Mouse (Mus musculus): ENCODE results near the gene Tnfsf9. TPM values are rescaled to one million over a fixed set of nuclear protein-coding genes. Genes with fewer than 3 reads are reported as not detected.

The Tnfsf9 gene
- total and polyA plus RNA-seq, 2 experiments from 2014 or later, result 4.7 to 8.1 TPM

GRCm38 (mm10) chr17:57143704-57144103, 38.6 kb downstream of the Tnfsf9 start:
- Histone ChIP-seq H3K4me3 (ENCODE audit: low read length) (no peak overlapping the region), H3K4me1 (ENCODE audit: insufficient read depth, low read length) (no peaks in the 10 kb centered on the region), H3K27ac (no peak overlapping the region), H3K36me3 (ENCODE audit: insufficient read depth, low read length) (no peaks in the 10 kb centered on the region), H3K9me3 (ENCODE audit: low read length) (no peaks in the 10 kb centered on the region), H3K9ac (replicated peaks; ENCODE audit: low read length) (no peak overlapping the region), H3K4me2 (ENCODE audit: low read depth, low read length) (no peak overlapping the region), H3K27me3 (ENCODE audit: insufficient read depth, low read length) (peaks cover 6% of the 10 kb centered on the region; the same call in 1 of the 2 replicates)
- DNase-seq (ENCODE audit: low spot score) (no peak), ATAC-seq (no peak)
- WGBS, result 88% methylated on average over 3 of the region's 3 CpGs
- no peak for TF ChIP-seq CTCF (IDR thresholded peaks at IDR 0.05; ENCODE audit: low read depth)

DNA sequence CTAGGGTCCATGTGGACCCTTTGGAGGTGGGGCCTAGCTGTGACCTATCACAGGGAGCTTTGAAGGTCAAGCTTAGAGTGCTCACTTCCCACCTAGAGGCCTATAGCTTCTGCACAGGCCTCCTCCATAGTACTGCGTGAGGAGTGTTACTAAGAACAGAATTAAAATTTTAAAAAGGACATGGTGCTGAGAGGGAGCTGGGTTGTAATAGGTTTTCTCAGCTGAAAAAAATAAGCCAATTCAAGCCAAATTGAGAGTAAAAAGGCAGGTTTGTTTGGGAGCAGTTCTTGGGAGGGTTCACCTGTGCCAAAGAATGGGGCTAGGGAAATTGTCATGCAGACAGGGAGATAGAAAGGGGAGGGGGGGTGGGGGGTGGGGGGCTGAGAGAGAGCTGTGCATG, 40.0 kb downstream of the Tnfsf9 start:
- H3K4me1 ChIP-seq (ENCODE audit: insufficient read depth, low read length), result no peaks in the 10 kb centered on the region
- 66% methylated on average over 1 of the region's 1 CpGs for WGBS
- peaks cover 6% of the 10 kb centered on the region; the same call in 1 of the 2 replicates for H3K27me3 ChIP-seq (ENCODE audit: insufficient read depth, low read length)
- DNase-seq (ENCODE audit: low spot score) (no peak), ATAC-seq (0 out of 2 replicates have a peak, but pooled peaks have one; percentile 24)
- TF ChIP-seq CTCF (IDR thresholded peaks at IDR 0.05; ENCODE audit: low read depth), result no peak
- no peak overlapping the region for H3K9ac ChIP-seq (replicated peaks; ENCODE audit: low read length)
- no peak overlapping the region for H3K4me3 ChIP-seq (ENCODE audit: low read length)
- H3K9me3 ChIP-seq (ENCODE audit: low read length), result no peaks in the 10 kb centered on the region
- H3K36me3 ChIP-seq (ENCODE audit: insufficient read depth, low read length), result no peaks in the 10 kb centered on the region
- no peak overlapping the region for H3K27ac ChIP-seq
- H3K4me2 ChIP-seq (ENCODE audit: low read depth, low read length), result no peak overlapping the region

DNA sequence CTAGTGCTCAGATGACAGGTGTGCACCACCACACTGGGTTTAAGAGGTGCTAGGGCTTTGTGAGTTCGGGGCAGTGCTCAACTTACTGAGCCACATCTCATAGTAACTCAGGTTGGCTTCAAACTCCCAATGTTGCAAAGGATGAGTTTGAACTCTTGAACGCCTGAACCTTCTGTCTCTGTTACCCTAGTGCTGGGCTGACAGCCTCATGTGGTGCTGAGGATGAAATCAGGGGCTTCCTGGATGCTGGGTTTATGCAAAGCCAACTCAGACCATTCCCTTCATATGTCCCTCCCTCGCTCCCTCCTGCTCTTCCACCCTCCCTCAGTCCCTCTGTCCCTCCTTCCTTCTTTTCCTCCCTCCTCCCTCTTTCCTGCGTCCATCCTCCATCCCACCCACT, 43.2 kb downstream of the Tnfsf9 start:
- Histone ChIP-seq H3K36me3 (ENCODE audit: insufficient read depth, low read length) (no peaks in the 10 kb centered on the region), H3K27me3 (ENCODE audit: insufficient read depth, low read length) (peaks cover 6% of the 10 kb centered on the region; the same call in 1 of the 2 replicates), H3K4me1 (ENCODE audit: insufficient read depth, low read length) (no peaks in the 10 kb centered on the region), H3K27ac (no peak overlapping the region), H3K4me2 (ENCODE audit: low read depth, low read length) (peak overlapping the region; percentile 61; the same call in 1 of the 2 replicates), H3K9me3 (ENCODE audit: low read length) (no peaks in the 10 kb centered on the region), H3K4me3 (ENCODE audit: low read length) (no peak overlapping the region), H3K9ac (replicated peaks; ENCODE audit: low read length) (no peak overlapping the region)
- no peak for TF ChIP-seq CTCF (IDR thresholded peaks at IDR 0.05; ENCODE audit: low read depth)
- WGBS, result 69% methylated on average over 4 of the region's 4 CpGs
- ATAC-seq (no peak), DNase-seq (ENCODE audit: low spot score) (no peak)

GRCm38 (mm10) chr17:57148994-57149803, 44.1 kb downstream of the Tnfsf9 start, which contains the start of gene Cd70:
Gene Cd70 (minus strand): TSS chr17:57149777.
- ATAC-seq, result peak; percentile 57; the same call in 1 of the 2 replicates
- no peak for TF ChIP-seq CTCF (IDR thresholded peaks at IDR 0.05; ENCODE audit: low read depth)
- Histone ChIP-seq H3K9me3 (ENCODE audit: low read length) (no peaks in the 10 kb centered on the region), H3K4me2 (ENCODE audit: low read depth, low read length) (peak within 1 kb of the TSS; percentile 61), H3K27ac (peak within 1 kb of the TSS; percentile 2; the same call in 1 of the 2 replicates), H3K4me3 (ENCODE audit: low read length) (peak within 1 kb of the TSS; percentile 33), H3K9ac (replicated peaks; ENCODE audit: low read length) (peak within 1 kb of the TSS; percentile 42), H3K27me3 (ENCODE audit: insufficient read depth, low read length) (peaks cover 6% of the 10 kb centered on the region; the same call in 1 of the 2 replicates), H3K36me3 (ENCODE audit: insufficient read depth, low read length) (no peaks in the 10 kb centered on the region), H3K4me1 (ENCODE audit: insufficient read depth, low read length) (no peaks in the 10 kb centered on the region)
- DNase-seq (ENCODE audit: low spot score), result peak; percentile 11
- WGBS, result 3% methylated on average over 39 of the region's 39 CpGs

DNA sequence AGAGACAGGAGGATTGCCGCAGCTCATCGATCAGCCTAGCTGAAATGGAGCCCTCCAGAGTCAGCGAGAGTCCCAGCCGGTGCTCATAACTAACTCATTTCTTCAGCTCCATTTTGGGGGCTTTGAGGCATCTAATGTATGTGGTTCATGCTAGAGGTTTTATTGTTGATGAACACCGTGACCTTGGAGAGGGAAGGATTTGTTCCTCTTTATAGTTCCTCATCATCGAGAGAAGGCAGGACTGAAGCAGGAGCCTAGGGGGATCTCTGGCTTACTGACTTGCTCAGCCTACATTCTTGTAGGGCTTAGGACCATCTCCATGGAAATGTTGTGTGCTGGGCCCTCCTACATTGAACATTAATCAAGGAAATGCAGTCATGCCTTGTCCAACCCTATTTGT, 47.9 kb downstream of the Tnfsf9 start:
- no peak for ATAC-seq
- H3K36me3 ChIP-seq (ENCODE audit: insufficient read depth, low read length), result no peaks in the 10 kb centered on the region
- 57% methylated on average over 6 of the region's 6 CpGs for WGBS
- peaks cover 3% of the 10 kb centered on the region; the same call in 1 of the 2 replicates for H3K27me3 ChIP-seq (ENCODE audit: insufficient read depth, low read length)
- H3K4me2 ChIP-seq (ENCODE audit: low read depth, low read length), result no peak overlapping the region
- H3K4me3 ChIP-seq (ENCODE audit: low read length), result no peak overlapping the region
- H3K27ac ChIP-seq, result no peak overlapping the region
- H3K4me1 ChIP-seq (ENCODE audit: insufficient read depth, low read length), result no peaks in the 10 kb centered on the region
- DNase-seq (ENCODE audit: low spot score), result no peak
- no peaks in the 10 kb centered on the region for H3K9me3 ChIP-seq (ENCODE audit: low read length)
- no peak for TF ChIP-seq CTCF (IDR thresholded peaks at IDR 0.05; ENCODE audit: low read depth)
- H3K9ac ChIP-seq (replicated peaks; ENCODE audit: low read length), result no peak overlapping the region

DNA sequence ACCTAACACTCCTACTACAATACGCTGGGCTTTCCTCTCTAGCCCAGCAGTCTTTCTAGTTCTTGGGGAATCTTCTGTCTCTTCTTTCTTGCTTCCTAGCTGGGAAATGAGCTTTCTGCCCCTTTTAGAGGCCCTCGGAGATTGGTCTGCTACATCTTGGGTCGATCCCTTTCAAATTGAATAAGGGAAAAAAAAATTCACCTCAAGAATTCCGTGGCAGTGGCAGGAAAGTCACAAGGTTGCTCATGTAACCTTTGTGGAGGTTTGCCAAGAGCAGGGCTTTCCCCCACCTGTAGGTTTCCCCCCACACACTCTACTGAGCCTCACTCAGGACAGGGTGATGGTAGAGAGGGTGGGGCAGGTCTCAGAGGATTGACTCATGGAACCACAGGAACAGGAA, 48.7 kb downstream of the Tnfsf9 start:
- Histone ChIP-seq H3K9ac (replicated peaks; ENCODE audit: low read length) (no peak overlapping the region), H3K4me1 (ENCODE audit: insufficient read depth, low read length) (no peaks in the 10 kb centered on the region), H3K27ac (no peak overlapping the region), H3K36me3 (ENCODE audit: insufficient read depth, low read length) (no peaks in the 10 kb centered on the region), H3K4me2 (ENCODE audit: low read depth, low read length) (no peak overlapping the region), H3K27me3 (ENCODE audit: insufficient read depth, low read length) (no peaks in the 10 kb centered on the region), H3K9me3 (ENCODE audit: low read length) (no peaks in the 10 kb centered on the region), H3K4me3 (ENCODE audit: low read length) (no peak overlapping the region)
- TF ChIP-seq CTCF (IDR thresholded peaks at IDR 0.05; ENCODE audit: low read depth), result no peak
- WGBS, result 85% methylated on average over 4 of the region's 4 CpGs
- ATAC-seq (no peak), DNase-seq (ENCODE audit: low spot score) (no peak)

Other genes with a start within 250 kb of the Tnfsf9 start
- gene Acsbg2, start 230.9 kb upstream of the Tnfsf9 start, total RNA-seq (2014; rRNA removed), result not detected in 2 replicates
- not detected in 2 replicates for gene Acsbg2, start 230.9 kb upstream of the Tnfsf9 start, polyA plus RNA-seq (2015; fragmentation: Nextera tagmentation; extraction: Ambion mirVana)
- gene 1700061G19Rik, start 229.8 kb upstream of the Tnfsf9 start, total RNA-seq (2014; rRNA removed), result not detected in 2 replicates
- 0.34 and 0.35 TPM in 2 replicates for gene 1700061G19Rik, start 229.8 kb upstream of the Tnfsf9 start, polyA plus RNA-seq (2015; fragmentation: Nextera tagmentation; extraction: Ambion mirVana)
- 131 and 135 TPM in 2 replicates for gene Mllt1, start 169.9 kb upstream of the Tnfsf9 start, total RNA-seq (2014; rRNA removed)
- 46.7 and 52.0 TPM in 2 replicates for gene Mllt1, start 169.9 kb upstream of the Tnfsf9 start, polyA plus RNA-seq (2015; fragmentation: Nextera tagmentation; extraction: Ambion mirVana)
- not detected in 2 replicates for gene Acer1, start 123.2 kb upstream of the Tnfsf9 start, total RNA-seq (2014; rRNA removed)
- gene Acer1, start 123.2 kb upstream of the Tnfsf9 start, polyA plus RNA-seq (2015; fragmentation: Nextera tagmentation; extraction: Ambion mirVana), result not detected in 2 replicates
- gene Clpp, start 115.0 kb upstream of the Tnfsf9 start, total RNA-seq (2014; rRNA removed), result 137 and 150 TPM in 2 replicates
- 163 TPM in 2 replicates for gene Clpp, start 115.0 kb upstream of the Tnfsf9 start, polyA plus RNA-seq (2015; fragmentation: Nextera tagmentation; extraction: Ambion mirVana)
- gene Alkbh7, start 108.0 kb upstream of the Tnfsf9 start, total RNA-seq (2014; rRNA removed), result 58.0 and 70.3 TPM in 2 replicates
- 66.0 and 70.2 TPM in 2 replicates for gene Alkbh7, start 108.0 kb upstream of the Tnfsf9 start, polyA plus RNA-seq (2015; fragmentation: Nextera tagmentation; extraction: Ambion mirVana)
- gene Pspn, start 105.3 kb upstream of the Tnfsf9 start, total RNA-seq (2014; rRNA removed), result not detected in 2 replicates
- not detected in 2 replicates for gene Pspn, start 105.3 kb upstream of the Tnfsf9 start, polyA plus RNA-seq (2015; fragmentation: Nextera tagmentation; extraction: Ambion mirVana)
- 28.8 and 32.9 TPM in 2 replicates for gene Gtf2f1, start 94.0 kb upstream of the Tnfsf9 start, total RNA-seq (2014; rRNA removed)
- 63.5 and 67.8 TPM in 2 replicates for gene Gtf2f1, start 94.0 kb upstream of the Tnfsf9 start, polyA plus RNA-seq (2015; fragmentation: Nextera tagmentation; extraction: Ambion mirVana)
- not detected in 2 replicates for gene Gm17949, start 93.9 kb upstream of the Tnfsf9 start, total RNA-seq (2014; rRNA removed)
- gene Gm17949, start 93.9 kb upstream of the Tnfsf9 start, polyA plus RNA-seq (2015; fragmentation: Nextera tagmentation; extraction: Ambion mirVana), result 0.28 and 0.40 TPM in 2 replicates
- 61.7 and 71.3 TPM in 2 replicates for gene Khsrp, start 73.8 kb upstream of the Tnfsf9 start, total RNA-seq (2014; rRNA removed)
- 26.4 and 27.0 TPM in 2 replicates for gene Khsrp, start 73.8 kb upstream of the Tnfsf9 start, polyA plus RNA-seq (2015; fragmentation: Nextera tagmentation; extraction: Ambion mirVana)
- gene Slc25a41, start 63.7 kb upstream of the Tnfsf9 start, total RNA-seq (2014; rRNA removed), result not detected in 2 replicates
- gene Slc25a41, start 63.7 kb upstream of the Tnfsf9 start, polyA plus RNA-seq (2015; fragmentation: Nextera tagmentation; extraction: Ambion mirVana), result not detected in 2 replicates
- 7.1 and 8.2 TPM in 2 replicates for gene Crb3, start 46.2 kb upstream of the Tnfsf9 start, total RNA-seq (2014; rRNA removed)
- 6.0 and 6.2 TPM in 2 replicates for gene Crb3, start 46.2 kb upstream of the Tnfsf9 start, polyA plus RNA-seq (2015; fragmentation: Nextera tagmentation; extraction: Ambion mirVana)
- gene Slc25a23, start 45.5 kb upstream of the Tnfsf9 start, total RNA-seq (2014; rRNA removed), result 122 and 150 TPM in 2 replicates
- gene Slc25a23, start 45.5 kb upstream of the Tnfsf9 start, polyA plus RNA-seq (2015; fragmentation: Nextera tagmentation; extraction: Ambion mirVana), result 33.2 and 38.2 TPM in 2 replicates
- 1.5 and 3.8 TPM in 2 replicates for gene Dennd1c, start 26.8 kb upstream of the Tnfsf9 start, total RNA-seq (2014; rRNA removed)
- gene Dennd1c, start 26.8 kb upstream of the Tnfsf9 start, polyA plus RNA-seq (2015; fragmentation: Nextera tagmentation; extraction: Ambion mirVana), result 2.8 and 3.0 TPM in 2 replicates
- gene Tubb4a, start 17.5 kb upstream of the Tnfsf9 start, total RNA-seq (2014; rRNA removed), result 201 and 209 TPM in 2 replicates
- gene Tubb4a, start 17.5 kb upstream of the Tnfsf9 start, polyA plus RNA-seq (2015; fragmentation: Nextera tagmentation; extraction: Ambion mirVana), result 295 and 346 TPM in 2 replicates
- gene Cd70, start 44.5 kb downstream of the Tnfsf9 start, total RNA-seq (2014; rRNA removed), result 1.0 and 3.7 TPM in 2 replicates
- gene Cd70, start 44.5 kb downstream of the Tnfsf9 start, polyA plus RNA-seq (2015; fragmentation: Nextera tagmentation; extraction: Ambion mirVana), result 2.0 and 2.1 TPM in 2 replicates
- gene Tnfsf14, start 88.9 kb downstream of the Tnfsf9 start, total RNA-seq (2014; rRNA removed), result not detected in 2 replicates
- gene Tnfsf14, start 88.9 kb downstream of the Tnfsf9 start, polyA plus RNA-seq (2015; fragmentation: Nextera tagmentation; extraction: Ambion mirVana), result not detected in 2 replicates
- 0.78 and 0.86 TPM in 2 replicates for gene C3, start 122.8 kb downstream of the Tnfsf9 start, total RNA-seq (2014; rRNA removed)
- 1.8 and 2.5 TPM in 2 replicates for gene C3, start 122.8 kb downstream of the Tnfsf9 start, polyA plus RNA-seq (2015; fragmentation: Nextera tagmentation; extraction: Ambion mirVana)
- gene Gpr108, start 143.1 kb downstream of the Tnfsf9 start, total RNA-seq (2014; rRNA removed), result 19.6 and 21.3 TPM in 2 replicates
- 23.6 and 24.1 TPM in 2 replicates for gene Gpr108, start 143.1 kb downstream of the Tnfsf9 start, polyA plus RNA-seq (2015; fragmentation: Nextera tagmentation; extraction: Ambion mirVana)
- 8.5 TPM in 2 replicates for gene Trip10, start 144.1 kb downstream of the Tnfsf9 start, total RNA-seq (2014; rRNA removed)
- gene Trip10, start 144.1 kb downstream of the Tnfsf9 start, polyA plus RNA-seq (2015; fragmentation: Nextera tagmentation; extraction: Ambion mirVana), result 7.6 and 7.8 TPM in 2 replicates
- 2.2 and 2.5 TPM in 2 replicates for gene Vav1, start 173.8 kb downstream of the Tnfsf9 start, total RNA-seq (2014; rRNA removed)
- gene Vav1, start 173.8 kb downstream of the Tnfsf9 start, polyA plus RNA-seq (2015; fragmentation: Nextera tagmentation; extraction: Ambion mirVana), result 1.9 and 2.5 TPM in 2 replicates